Mouse (Mus musculus): ENCODE measurements around the gene Boll.

Gene Boll

GRCm38 (mm10) chr1:55238496-55238895 is 124.8 kb downstream of the Boll start:
- no peak for DNase-seq (ENCODE audit: low read depth, low spot score)

- no peak for DNase-seq (ENCODE audit: low read depth, low spot score)
Measured at GRCm38 (mm10) chr1:55237643-55238161, 125.6 kb downstream of the Boll start.

- peak; percentile 98 for DNase-seq (ENCODE audit: low read depth, low spot score)
Measured at GRCm38 (mm10) chr1:55236890-55237642, 126.2 kb downstream of the Boll start, which contains the start of gene Mars2. TSS of gene Mars2 (plus strand) at chr1:55237177.

DNA sequence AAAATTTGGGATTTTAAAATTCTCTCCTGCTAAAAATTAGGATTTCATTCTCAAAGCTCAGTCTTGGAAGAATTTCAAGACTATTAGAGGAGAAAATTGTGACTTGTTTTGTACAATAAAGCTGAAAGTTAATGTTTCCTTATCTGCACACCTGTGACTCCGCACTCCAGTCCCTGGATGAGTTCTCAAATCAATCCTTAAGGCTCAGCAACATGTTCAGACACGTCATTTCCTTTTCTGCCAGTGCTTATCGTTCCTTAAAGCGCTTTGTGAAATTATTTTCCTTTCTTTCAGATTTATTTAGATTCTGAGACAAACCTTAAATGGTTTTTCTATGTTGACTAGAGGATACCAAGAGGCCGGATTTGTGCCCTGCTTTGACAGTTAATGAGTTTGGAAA is 126.8 kb downstream of the Boll start:
- no peak for DNase-seq (ENCODE audit: low read depth, low spot score)

- DNase-seq (ENCODE audit: low read depth, low spot score): no peak
Measured at GRCm38 (mm10) chr1:55234910-55235520, 128.3 kb downstream of the Boll start.

- no peak for DNase-seq (ENCODE audit: low read depth, low spot score)
Measured at GRCm38 (mm10) chr1:55228256-55228884, 134.9 kb downstream of the Boll start.

GRCm38 (mm10) chr1:55227376-55227775 is 135.9 kb downstream of the Boll start:
- no peak for DNase-seq (ENCODE audit: low read depth, low spot score)

- peak; percentile 16 for DNase-seq (ENCODE audit: low read depth, low spot score)
Measured at GRCm38 (mm10) chr1:55226011-55226857, 137.0 kb downstream of the Boll start, which contains the start of gene Rftn2. TSS of gene Rftn2 (minus strand) at chr1:55226782.

- no peak for DNase-seq (ENCODE audit: low read depth, low spot score)
Measured at GRCm38 (mm10) chr1:55225398-55225797, 137.9 kb downstream of the Boll start.

DNA sequence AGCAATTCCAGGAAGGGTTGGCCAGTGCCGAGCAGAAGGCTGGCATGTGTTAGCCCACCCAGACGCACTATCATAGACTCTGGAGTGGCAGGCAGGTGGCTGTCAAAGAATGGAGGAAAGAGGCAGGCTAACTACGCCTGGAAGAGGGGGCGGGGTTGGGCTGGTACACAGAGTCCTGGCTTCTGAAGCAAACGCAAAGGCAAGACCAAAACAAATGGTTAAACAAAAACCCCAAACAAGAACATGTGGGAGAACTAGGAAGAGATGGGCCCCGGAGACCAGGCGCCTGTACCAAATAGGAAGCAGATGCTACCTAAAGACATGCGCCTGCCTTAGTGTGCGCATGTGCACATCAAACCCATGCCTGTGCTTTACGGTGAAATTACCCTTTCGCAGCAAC is 139.2 kb downstream of the Boll start:
- no peak for DNase-seq (ENCODE audit: low read depth, low spot score)

GRCm38 (mm10) chr1:55223026-55223425 is 140.2 kb downstream of the Boll start:
- no peak for DNase-seq (ENCODE audit: low read depth, low spot score)

GRCm38 (mm10) chr1:55221352-55221751 is 141.9 kb downstream of the Boll start:
- DNase-seq (ENCODE audit: low read depth, low spot score): no peak

DNA sequence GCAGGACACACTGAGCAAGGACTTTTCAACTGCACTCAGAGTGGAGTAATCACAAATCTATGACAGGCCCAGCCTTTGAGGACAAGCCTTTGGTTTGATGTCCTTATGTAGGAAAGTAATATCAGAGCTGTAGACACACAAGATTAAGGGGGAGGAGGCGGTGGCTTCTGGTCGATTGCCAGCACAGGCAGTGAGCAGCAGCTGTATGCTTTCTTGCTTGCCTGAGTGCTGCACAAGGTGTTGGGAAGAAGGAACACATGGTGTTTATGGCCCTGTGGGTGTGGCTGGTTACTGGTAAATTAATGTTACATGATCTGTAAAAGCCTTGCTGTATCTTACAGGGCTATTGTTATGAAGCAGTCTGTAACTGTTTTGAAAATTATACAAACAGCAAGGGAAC is 146.1 kb downstream of the Boll start:
- DNase-seq (ENCODE audit: low read depth, low spot score): no peak

DNA sequence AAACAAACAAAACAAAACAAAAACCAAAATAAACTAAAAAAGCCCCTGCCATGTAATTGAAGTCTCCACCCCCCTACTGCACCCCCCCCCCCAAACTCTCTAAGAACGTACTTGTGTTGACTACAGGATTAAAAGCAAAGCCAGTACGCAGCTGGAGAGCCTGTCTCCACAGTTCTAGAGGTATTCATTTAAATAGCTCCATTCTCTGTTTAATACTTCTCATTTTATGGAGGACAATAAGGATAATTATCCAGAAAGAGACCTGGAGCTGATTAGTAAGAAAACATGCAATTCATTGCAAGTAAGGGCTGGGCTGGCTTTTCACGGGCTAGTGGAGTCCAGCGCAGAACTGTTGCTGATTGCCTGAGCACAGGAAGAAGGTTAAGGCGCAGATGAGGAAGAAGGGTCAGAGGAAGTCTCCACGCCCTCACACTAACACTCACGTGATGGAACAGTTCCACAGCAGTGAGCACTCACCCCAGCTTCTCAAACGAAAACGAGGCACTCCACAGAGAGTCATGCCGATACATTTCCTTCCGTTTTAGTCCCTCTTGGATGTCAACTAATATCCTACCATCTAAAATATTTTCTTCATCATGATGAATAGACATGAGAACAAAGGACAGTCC is 148.0 kb downstream of the Boll start:
- peak; percentile 83 for DNase-seq (ENCODE audit: low read depth, low spot score)

DNA sequence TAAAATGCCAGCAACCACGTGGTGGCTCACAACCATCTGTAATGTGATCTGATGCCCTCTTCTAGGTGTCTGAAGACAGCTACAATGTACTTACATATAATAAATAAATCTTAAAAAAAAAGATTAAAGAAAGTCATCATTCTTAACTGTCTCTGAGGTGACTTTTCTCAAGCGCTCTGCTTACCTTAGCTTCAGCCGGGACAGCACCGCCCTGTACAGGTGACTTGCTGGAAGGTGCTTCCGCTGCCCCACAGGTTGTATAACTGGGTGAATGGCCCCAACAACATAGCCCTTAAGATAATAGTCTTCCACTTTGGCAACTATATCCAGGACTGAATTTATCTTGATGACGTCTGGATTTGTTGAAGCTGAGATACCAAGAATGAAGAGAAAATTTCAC is 149.3 kb downstream of the Boll start:
- no peak for DNase-seq (ENCODE audit: low read depth, low spot score)

DNA sequence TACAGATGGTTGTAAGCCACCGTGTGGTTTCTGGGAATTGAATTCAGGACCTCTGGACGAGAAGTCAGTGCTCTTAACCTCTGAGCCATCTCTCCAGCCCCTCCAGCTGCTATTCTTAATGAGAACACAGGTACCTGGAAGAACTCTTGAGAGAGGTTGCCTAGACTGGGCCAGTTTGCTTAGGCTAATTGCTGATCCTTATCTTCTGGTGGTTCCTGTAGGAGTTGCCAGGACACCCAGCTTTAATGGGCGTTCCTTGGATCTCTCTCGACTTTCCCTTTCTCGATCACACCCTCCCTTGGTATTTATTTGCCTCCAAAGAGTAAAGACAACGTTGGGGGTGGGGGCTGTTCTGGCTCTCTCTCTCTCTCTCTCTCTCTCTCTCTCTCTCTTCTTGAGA is 149.8 kb downstream of the Boll start:
- DNase-seq (ENCODE audit: low read depth, low spot score): no peak

GRCm38 (mm10) chr1:55212771-55213170 is 150.5 kb downstream of the Boll start:
- DNase-seq (ENCODE audit: low read depth, low spot score): no peak

DNA sequence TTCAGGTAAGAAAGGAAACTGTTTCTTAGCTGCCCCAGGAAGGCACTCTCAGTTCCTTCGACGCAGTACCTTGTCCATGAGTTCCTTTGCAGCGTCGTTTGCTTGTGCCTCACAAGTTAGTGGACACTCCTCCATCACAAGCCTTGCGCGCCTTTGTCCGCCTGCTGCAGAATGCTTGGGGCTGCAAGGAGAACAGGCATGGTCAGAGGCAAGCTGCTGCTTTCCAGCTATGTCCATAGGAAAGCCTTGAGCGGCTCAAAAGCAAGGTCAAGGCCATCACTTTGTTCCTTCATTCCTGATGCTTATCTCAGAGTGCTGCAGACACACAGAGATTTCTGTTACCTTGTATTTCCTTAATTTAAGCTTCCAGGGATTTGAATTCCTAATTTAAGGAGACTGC is 152.2 kb downstream of the Boll start:
- no peak for DNase-seq (ENCODE audit: low read depth, low spot score)

DNA sequence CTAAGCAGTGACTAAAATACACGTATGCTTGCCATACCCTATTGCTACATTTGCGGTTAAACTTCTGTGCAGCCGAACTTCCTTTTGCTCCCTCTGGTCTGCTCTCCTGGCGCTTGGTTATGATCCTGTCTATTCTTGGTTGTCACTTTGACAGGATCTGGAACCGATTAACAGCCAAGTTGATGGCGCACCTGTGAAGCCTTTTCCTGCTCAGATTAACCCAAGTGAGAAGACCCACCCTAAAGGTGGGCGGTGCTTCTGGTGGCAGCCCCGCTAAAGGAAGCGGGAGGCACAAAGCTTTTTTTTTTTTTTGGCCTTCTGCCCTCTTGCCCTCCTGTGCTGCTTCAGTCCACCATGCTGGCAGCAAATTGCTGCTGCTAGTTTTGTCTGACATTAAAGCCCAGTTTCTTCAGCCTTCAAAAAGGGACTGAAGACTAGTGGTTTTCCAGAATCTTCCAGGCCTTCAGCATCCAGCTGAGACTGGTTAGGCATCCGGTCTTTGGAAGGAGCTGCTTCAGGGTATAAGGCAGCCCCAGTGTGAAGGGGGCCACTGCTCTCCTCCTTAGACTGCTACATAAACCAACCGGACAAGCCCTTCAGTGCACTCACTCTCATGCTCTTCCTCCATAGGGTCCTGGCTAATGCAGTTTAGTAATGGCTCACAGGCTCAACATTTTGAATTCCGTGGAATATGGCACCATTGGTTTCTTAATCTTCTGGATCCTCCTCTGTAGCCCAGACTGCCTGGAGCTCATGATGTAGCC is 152.9 kb downstream of the Boll start:
- peak; percentile 71 for DNase-seq (ENCODE audit: low read depth, low spot score)

DNA sequence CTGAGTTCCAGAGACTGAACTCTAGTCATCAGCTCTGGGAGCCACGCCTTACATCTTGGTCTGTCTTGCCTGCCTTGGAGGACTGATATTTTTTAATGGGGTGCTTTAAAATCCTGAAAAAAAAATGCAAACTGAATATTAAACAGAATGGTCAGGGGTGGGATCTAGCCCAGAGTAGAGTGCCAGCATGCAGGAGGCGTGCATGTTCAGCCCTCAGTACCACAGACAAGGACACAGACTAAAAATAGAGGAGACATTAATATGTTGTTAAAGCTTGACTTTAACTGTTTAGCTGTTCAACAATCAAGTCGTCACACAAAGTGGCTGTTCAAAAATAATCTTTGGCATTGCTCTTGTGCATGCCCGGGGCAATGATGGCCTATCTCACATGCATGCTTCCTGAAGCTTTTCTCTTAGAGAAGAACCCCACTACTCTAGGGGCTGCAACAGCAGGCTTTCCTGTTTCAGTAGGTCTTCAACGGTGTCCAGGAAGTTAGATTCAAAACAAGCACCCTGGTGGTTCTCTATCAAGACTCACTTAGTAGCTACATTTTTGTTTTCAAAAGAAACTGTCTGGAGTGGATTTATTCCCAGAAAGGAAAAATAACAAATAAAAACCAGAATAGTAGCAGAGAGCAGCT is 154.6 kb downstream of the Boll start:
- DNase-seq (ENCODE audit: low read depth, low spot score): peak; percentile 24

All from CD4-positive, CD25-positive, alpha-beta regulatory T cell, adult 2 months (primary cell).